Mouse (Mus musculus): ENCODE measurements around the gene Ceacam1. TPM values are rescaled to one million over a fixed set of nuclear protein-coding genes. Genes with fewer than 3 reads are reported as not detected.

The Ceacam1 gene
- polyA plus RNA-seq, 1 experiment from 2014 or later, result 3.9 TPM

DNA sequence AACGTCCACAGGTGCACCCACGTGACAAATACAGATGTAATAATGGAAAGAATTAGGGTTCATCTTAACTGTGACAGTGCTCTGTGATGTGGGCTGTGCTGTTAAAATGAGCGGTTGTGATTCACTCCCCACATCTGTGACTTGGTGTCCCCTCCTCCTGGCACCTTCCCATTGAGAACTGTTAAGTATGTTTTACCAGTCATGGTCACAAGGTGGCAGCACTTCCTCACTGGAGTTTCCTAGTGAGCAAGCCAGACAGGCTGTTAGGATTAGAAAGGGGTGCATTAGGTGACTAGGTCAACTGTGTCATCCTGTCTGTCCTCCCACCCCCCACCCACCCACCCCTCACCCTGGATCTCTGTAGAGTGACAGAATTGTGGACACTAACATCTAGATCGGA, 53.0 kb downstream of the Ceacam1 start:
- no peak overlapping the region for H3K4me3 ChIP-seq (replicated peaks)
- no peak overlapping the region for H3K27ac ChIP-seq
- 45% methylated on average over 4 of the region's 4 CpGs for WGBS
- no peak overlapping the region for H3K9ac ChIP-seq
- no peaks in the 10 kb centered on the region for H3K36me3 ChIP-seq
- H3K4me1 ChIP-seq, result no peaks in the 10 kb centered on the region
- no peaks in the 10 kb centered on the region for H3K9me3 ChIP-seq (replicated peaks)
- H3K4me2 ChIP-seq, result no peak overlapping the region
- ATAC-seq (replicated peaks; ENCODE audit: low FRiP score), result 0 out of 2 replicates have a peak, but pooled peaks have one; percentile 36
- H3K27me3 ChIP-seq, result peaks cover 7% of the 10 kb centered on the region

DNA sequence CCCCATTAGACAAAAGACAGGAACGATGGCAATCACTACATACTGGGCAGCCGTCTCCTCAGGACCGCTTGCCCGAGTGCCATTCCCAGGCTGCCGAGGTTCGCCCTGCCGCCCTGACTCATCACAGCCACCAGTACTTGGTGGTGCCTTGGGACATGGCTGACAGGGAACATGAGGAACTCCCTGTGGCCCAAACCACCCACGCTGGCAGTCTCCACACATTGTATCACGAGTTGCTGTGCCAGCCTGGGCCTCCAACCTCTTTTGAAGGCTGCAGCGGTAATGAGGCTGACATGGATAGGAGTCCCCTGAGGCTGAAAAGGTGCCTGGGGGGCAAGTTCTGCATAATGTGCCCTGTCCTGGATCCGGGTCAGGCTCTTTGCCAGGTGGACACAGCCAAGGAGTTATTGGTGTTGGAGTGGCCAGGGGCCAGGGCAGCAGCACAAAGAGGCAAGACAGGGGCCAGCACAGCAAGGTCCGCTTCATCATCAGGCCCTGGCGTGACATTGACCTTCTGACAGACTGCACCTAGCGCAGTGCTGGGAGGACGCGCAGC, 55.0 kb downstream of the Ceacam1 start:
- 82% methylated on average over 16 of the region's 16 CpGs for WGBS
- no peak overlapping the region for H3K9ac ChIP-seq
- no peaks in the 10 kb centered on the region for H3K4me1 ChIP-seq
- no peak overlapping the region for H3K4me3 ChIP-seq (replicated peaks)
- H3K27ac ChIP-seq, result no peak overlapping the region
- H3K27me3 ChIP-seq, result peaks cover 7% of the 10 kb centered on the region
- H3K4me2 ChIP-seq, result no peak overlapping the region
- H3K9me3 ChIP-seq (replicated peaks), result no peaks in the 10 kb centered on the region
- no peaks in the 10 kb centered on the region for H3K36me3 ChIP-seq
- no peak for ATAC-seq (replicated peaks; ENCODE audit: low FRiP score)

DNA sequence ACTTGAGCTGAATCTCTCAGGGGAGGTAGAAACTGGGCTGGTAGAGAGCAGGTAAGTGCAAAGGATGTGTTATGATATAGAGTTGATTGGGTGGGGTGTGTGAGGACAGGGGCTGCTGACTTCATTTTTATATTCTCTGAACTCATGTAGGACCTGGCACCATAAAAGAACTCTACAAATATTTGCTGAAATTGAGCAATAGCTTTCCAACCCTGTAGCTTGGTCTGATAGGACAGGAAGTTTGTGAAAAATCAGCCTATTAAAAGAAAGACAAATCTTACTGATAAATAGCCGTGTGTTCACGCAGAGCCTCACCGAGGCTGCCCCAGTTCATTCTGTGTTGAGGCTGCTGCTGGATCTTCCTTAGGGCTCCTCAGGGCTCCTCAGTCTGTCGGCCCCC, 57.5 kb downstream of the Ceacam1 start:
- ATAC-seq (replicated peaks; ENCODE audit: low FRiP score), result no peak
- 86% methylated on average over 4 of the region's 4 CpGs for WGBS
- Histone ChIP-seq H3K36me3 (no peaks in the 10 kb centered on the region), H3K27me3 (peaks cover 7% of the 10 kb centered on the region), H3K9ac (no peak overlapping the region), H3K4me2 (no peak overlapping the region), H3K4me1 (no peaks in the 10 kb centered on the region), H3K4me3 (replicated peaks) (no peak overlapping the region), H3K9me3 (replicated peaks) (no peaks in the 10 kb centered on the region), H3K27ac (no peak overlapping the region)

DNA sequence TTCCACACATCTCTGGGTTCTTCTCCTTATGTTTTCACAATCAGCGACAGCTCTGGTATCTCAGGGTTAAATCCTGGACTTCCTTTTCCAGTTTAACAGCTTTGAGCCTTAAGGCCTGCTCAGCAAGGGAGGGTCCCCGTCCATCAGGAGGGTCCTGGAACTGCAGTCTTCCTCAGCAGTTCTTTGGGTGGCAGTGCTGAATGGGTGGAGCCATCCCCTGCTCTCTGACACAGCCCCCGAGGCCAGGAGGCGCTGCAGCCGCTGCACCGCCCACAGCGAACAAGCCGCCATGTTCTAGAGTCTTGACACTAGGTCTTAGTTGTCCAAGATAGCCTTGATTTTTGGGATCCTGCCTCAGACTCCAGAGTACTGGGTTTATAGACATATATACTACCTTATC, 57.9 kb downstream of the Ceacam1 start:
- WGBS, result 82% methylated on average over 8 of the region's 8 CpGs
- Histone ChIP-seq H3K27me3 (peaks cover 7% of the 10 kb centered on the region), H3K4me1 (no peaks in the 10 kb centered on the region), H3K36me3 (no peaks in the 10 kb centered on the region), H3K4me3 (replicated peaks) (no peak overlapping the region), H3K9me3 (replicated peaks) (no peaks in the 10 kb centered on the region), H3K9ac (no peak overlapping the region), H3K27ac (no peak overlapping the region), H3K4me2 (no peak overlapping the region)
- no peak for ATAC-seq (replicated peaks; ENCODE audit: low FRiP score)

DNA sequence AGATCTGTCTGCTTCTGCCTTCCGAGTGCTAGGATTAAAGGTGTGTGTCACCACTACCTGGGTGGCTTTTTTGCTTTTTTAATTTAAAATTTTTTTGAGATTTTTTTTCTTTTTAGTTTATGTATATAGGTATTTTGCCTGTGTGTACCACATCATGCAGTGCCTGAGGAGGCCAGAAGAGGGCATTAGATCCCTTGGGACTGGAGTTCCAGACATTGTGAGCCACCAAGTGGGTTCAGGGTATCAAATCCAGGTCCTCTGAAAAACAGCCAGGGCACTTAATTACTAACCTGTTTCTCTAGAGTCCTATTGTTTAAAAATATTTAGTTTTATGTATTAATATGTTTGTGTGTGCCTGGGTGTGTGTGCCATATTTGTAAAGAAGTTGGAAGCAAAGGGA, 59.8 kb downstream of the Ceacam1 start:
- Histone ChIP-seq H3K9ac (no peak overlapping the region), H3K27me3 (peaks cover 2% of the 10 kb centered on the region; the same call in 1 of the 2 replicates), H3K9me3 (replicated peaks) (no peaks in the 10 kb centered on the region), H3K36me3 (no peaks in the 10 kb centered on the region), H3K27ac (no peak overlapping the region), H3K4me1 (0 out of 2 replicates have a peak, but pooled peaks cover 3% of the 10 kb centered on the region), H3K4me3 (replicated peaks) (no peak overlapping the region), H3K4me2 (no peak overlapping the region)
- 79% methylated on average over 1 of the region's 1 CpGs for WGBS
- no peak for ATAC-seq (replicated peaks; ENCODE audit: low FRiP score)

DNA sequence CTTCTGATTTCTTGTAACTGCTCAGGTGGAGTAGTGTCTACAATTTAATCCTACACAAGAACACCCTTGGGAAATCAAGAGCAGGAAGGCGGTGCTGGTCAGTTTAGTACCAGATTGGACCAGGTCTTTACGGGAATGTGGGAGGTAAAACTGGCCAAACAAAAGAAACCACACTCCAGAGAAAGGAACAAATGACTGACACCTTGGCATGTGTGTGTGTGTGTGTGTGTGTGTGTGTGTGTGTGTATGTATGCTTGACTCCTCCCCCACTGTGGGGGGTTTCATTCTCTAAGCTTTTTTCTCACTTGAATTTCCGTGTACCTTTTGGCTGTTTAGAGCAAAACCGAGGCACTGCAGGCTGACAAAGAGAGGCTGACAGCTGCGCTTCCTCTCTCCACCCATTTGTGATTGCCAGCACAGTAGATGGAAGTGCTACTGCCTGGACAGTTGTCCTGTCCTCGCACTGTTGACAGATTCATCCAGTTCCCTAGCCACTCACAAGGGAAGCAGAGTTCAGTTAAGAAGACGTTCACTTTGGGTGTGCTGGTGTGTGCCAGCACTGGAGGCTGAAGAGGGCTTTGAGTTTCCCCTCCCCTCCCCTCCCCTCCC, 64.5 kb downstream of the Ceacam1 start, which contains the start of gene Cxcl17:
Gene Cxcl17 (minus strand): TSS at position 54 of the 609 bp plus-strand sequence.
- H3K4me1 ChIP-seq, result 0 out of 2 replicates have a peak, but pooled peaks cover 5% of the 10 kb centered on the region
- ATAC-seq (replicated peaks; ENCODE audit: low FRiP score), result no peak

DNA sequence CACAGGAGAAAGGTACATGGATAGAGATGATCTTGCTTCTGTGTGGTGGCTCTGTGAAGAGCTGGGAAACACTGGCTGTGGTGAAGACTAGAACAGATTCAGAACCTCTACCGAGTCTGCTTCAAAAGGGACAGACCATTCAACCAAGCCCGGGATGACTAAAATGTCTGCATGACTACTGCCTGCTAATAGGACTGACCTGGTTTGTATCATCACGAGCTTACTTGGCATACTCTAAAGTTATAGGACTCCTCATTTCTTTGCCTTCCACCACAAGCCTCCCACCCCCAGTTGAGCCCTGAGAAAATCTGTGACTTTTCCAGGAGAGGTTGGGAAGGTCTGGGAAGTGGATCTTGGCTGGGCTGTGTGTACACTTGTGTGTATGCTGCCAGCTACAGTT, 65.5 kb downstream of the Ceacam1 start:
- Histone ChIP-seq H3K4me3 (replicated peaks) (no peak overlapping the region), H3K9me3 (replicated peaks) (no peaks in the 10 kb centered on the region), H3K27me3 (no peaks in the 10 kb centered on the region), H3K36me3 (no peaks in the 10 kb centered on the region), H3K27ac (no peak overlapping the region), H3K4me1 (0 out of 2 replicates have a peak, but pooled peaks cover 5% of the 10 kb centered on the region), H3K4me2 (no peak overlapping the region), H3K9ac (no peak overlapping the region)
- ATAC-seq (replicated peaks; ENCODE audit: low FRiP score), result no peak
- WGBS, result 90% methylated on average over 3 of the region's 3 CpGs

More for the DNA sequence above, 64.5 kb downstream of the Ceacam1 start, which contains the start of gene Cxcl17:
- H3K9me3 ChIP-seq (replicated peaks), result no peaks in the 10 kb centered on the region
- no peak within 1 kb of the TSS for H3K4me3 ChIP-seq (replicated peaks)
- H3K27me3 ChIP-seq, result no peaks in the 10 kb centered on the region
- no peak within 1 kb of the TSS for H3K4me2 ChIP-seq
- H3K27ac ChIP-seq, result no peak within 1 kb of the TSS
- WGBS, result 44% methylated on average over 7 of the region's 7 CpGs
- no peaks in the 10 kb centered on the region for H3K36me3 ChIP-seq
- H3K9ac ChIP-seq, result no peak within 1 kb of the TSS

Other genes with a start within 250 kb of the Ceacam1 start
- 10.7 and 12.1 TPM in 2 replicates for gene Gsk3a, start 239.8 kb downstream of the Ceacam1 start, polyA plus RNA-seq (2015; fragmentation: Nextera tagmentation; extraction: Ambion mirVana)
- gene Erf, start 226.8 kb downstream of the Ceacam1 start, polyA plus RNA-seq (2015; fragmentation: Nextera tagmentation; extraction: Ambion mirVana), result 16.9 and 17.9 TPM in 2 replicates
- gene Cic, start 209.9 kb downstream of the Ceacam1 start, polyA plus RNA-seq (2015; fragmentation: Nextera tagmentation; extraction: Ambion mirVana), result 28.2 and 32.4 TPM in 2 replicates
- 181 and 191 TPM in 2 replicates for gene Pafah1b3, start 179.6 kb downstream of the Ceacam1 start, polyA plus RNA-seq (2015; fragmentation: Nextera tagmentation; extraction: Ambion mirVana)
- gene Prr19, start 176.2 kb downstream of the Ceacam1 start, polyA plus RNA-seq (2015; fragmentation: Nextera tagmentation; extraction: Ambion mirVana), result 0.90 and 1.0 TPM in 2 replicates
- gene Tmem145, start 171.5 kb downstream of the Ceacam1 start, polyA plus RNA-seq (2015; fragmentation: Nextera tagmentation; extraction: Ambion mirVana), result 0.68 and 0.87 TPM in 2 replicates
- gene Megf8, start 160.4 kb downstream of the Ceacam1 start, polyA plus RNA-seq (2015; fragmentation: Nextera tagmentation; extraction: Ambion mirVana), result 13.3 and 16.4 TPM in 2 replicates
- gene Cnfn, start 107.9 kb downstream of the Ceacam1 start, polyA plus RNA-seq (2015; fragmentation: Nextera tagmentation; extraction: Ambion mirVana), result 2.7 and 4.8 TPM in 2 replicates
- gene Lipe, start 78.9 kb downstream of the Ceacam1 start, polyA plus RNA-seq (2015; fragmentation: Nextera tagmentation; extraction: Ambion mirVana), result 9.6 and 12.2 TPM in 2 replicates
- gene Cxcl17, start 64.7 kb downstream of the Ceacam1 start, polyA plus RNA-seq (2015; fragmentation: Nextera tagmentation; extraction: Ambion mirVana), result 0.45 and 0.84 TPM in 2 replicates
- gene Ceacam2, start 62.3 kb upstream of the Ceacam1 start, polyA plus RNA-seq (2015; fragmentation: Nextera tagmentation; extraction: Ambion mirVana), result 0.09 TPM in 2 replicates
- 3.1 and 3.5 TPM in 2 replicates for gene Erich4, start 138.3 kb upstream of the Ceacam1 start, polyA plus RNA-seq (2015; fragmentation: Nextera tagmentation; extraction: Ambion mirVana)
- gene Dmac2, start 141.8 kb upstream of the Ceacam1 start, polyA plus RNA-seq (2015; fragmentation: Nextera tagmentation; extraction: Ambion mirVana), result 50.0 and 56.1 TPM in 2 replicates
- gene B3gnt8, start 149.1 kb upstream of the Ceacam1 start, polyA plus RNA-seq (2015; fragmentation: Nextera tagmentation; extraction: Ambion mirVana), result 10.4 and 13.6 TPM in 2 replicates
- 65.2 and 70.1 TPM in 2 replicates for gene Bckdha, start 181.4 kb upstream of the Ceacam1 start, polyA plus RNA-seq (2015; fragmentation: Nextera tagmentation; extraction: Ambion mirVana)
- 81.2 and 87.5 TPM in 2 replicates for gene Exosc5, start 181.6 kb upstream of the Ceacam1 start, polyA plus RNA-seq (2015; fragmentation: Nextera tagmentation; extraction: Ambion mirVana)
- 2.4 and 2.8 TPM in 2 replicates for gene Tmem91, start 197.6 kb upstream of the Ceacam1 start, polyA plus RNA-seq (2015; fragmentation: Nextera tagmentation; extraction: Ambion mirVana)
- 28.4 and 32.3 TPM in 2 replicates for gene B9d2, start 203.2 kb upstream of the Ceacam1 start, polyA plus RNA-seq (2015; fragmentation: Nextera tagmentation; extraction: Ambion mirVana)
- 3.0 and 3.1 TPM in 2 replicates for gene Tgfb1, start 209.4 kb upstream of the Ceacam1 start, polyA plus RNA-seq (2015; fragmentation: Nextera tagmentation; extraction: Ambion mirVana)
- gene Ccdc97, start 241.5 kb upstream of the Ceacam1 start, polyA plus RNA-seq (2015; fragmentation: Nextera tagmentation; extraction: Ambion mirVana), result 22.2 and 26.2 TPM in 2 replicates

Data from kidney, embryonic 15.5 days (tissue).